Mouse (Mus musculus) NIH3T3 (cell line): ENCODE measurements around the gene Mylk3.

ENCODE experiments used
- DNase-seq: peaks from one replicate; pipeline ENCODE4 v3.0.0-alpha.2; 2012; ENCODE audit warnings: low read depth

Mylk3 gene

GRCm38 (mm10) chr8:85381926-85382325 is 4.2 kb downstream of the Mylk3 start:
- DNase-seq, result no peak

GRCm38 (mm10) chr8:85380824-85381209 is 5.3 kb downstream of the Mylk3 start:
- DNase-seq, result no peak

- DNase-seq, result no peak
Measured at GRCm38 (mm10) chr8:85380123-85380823, 5.9 kb downstream of the Mylk3 start.

- peak; percentile 81 for DNase-seq
Measured at GRCm38 (mm10) chr8:85379142-85379781, 6.9 kb downstream of the Mylk3 start.

GRCm38 (mm10) chr8:85376516-85376915 is 9.6 kb downstream of the Mylk3 start:
- DNase-seq, result peak; percentile 42

GRCm38 (mm10) chr8:85374286-85374685 is 11.9 kb downstream of the Mylk3 start:
- no peak for DNase-seq

GRCm38 (mm10) chr8:85373435-85374039 is 12.6 kb downstream of the Mylk3 start:
- DNase-seq, result no peak

GRCm38 (mm10) chr8:85372465-85372839 is 13.7 kb downstream of the Mylk3 start:
- no peak for DNase-seq

GRCm38 (mm10) chr8:85371736-85372464 is 14.2 kb downstream of the Mylk3 start:
- DNase-seq, result no peak

GRCm38 (mm10) chr8:85365176-85365575 is 21.0 kb downstream of the Mylk3 start:
- peak; percentile 36 for DNase-seq

- DNase-seq, result no peak
Measured at GRCm38 (mm10) chr8:85364628-85365027, 21.5 kb downstream of the Mylk3 start.

- DNase-seq, result no peak
Measured at GRCm38 (mm10) chr8:85363406-85363805, 22.7 kb downstream of the Mylk3 start.

- no peak for DNase-seq
Measured at GRCm38 (mm10) chr8:85362211-85362610, 23.9 kb downstream of the Mylk3 start.

GRCm38 (mm10) chr8:85353287-85353686 is 32.9 kb downstream of the Mylk3 start:
- DNase-seq, result no peak

- DNase-seq, result no peak
Measured at GRCm38 (mm10) chr8:85339871-85340573, 46.1 kb downstream of the Mylk3 start.

GRCm38 (mm10) chr8:85337681-85338080 is 48.5 kb downstream of the Mylk3 start:
- no peak for DNase-seq

- DNase-seq, result no peak
Measured at GRCm38 (mm10) chr8:85336211-85336933, 49.8 kb downstream of the Mylk3 start.

GRCm38 (mm10) chr8:85335105-85335504 is 51.0 kb downstream of the Mylk3 start:
- DNase-seq, result no peak

GRCm38 (mm10) chr8:85329506-85329905 is 56.6 kb downstream of the Mylk3 start:
- DNase-seq, result peak; percentile 88

GRCm38 (mm10) chr8:85327036-85327435 is 59.1 kb downstream of the Mylk3 start:
- DNase-seq, result no peak

- DNase-seq, result peak; percentile 16
Measured at GRCm38 (mm10) chr8:85323084-85323483, 63.1 kb downstream of the Mylk3 start.
